Mouse (Mus musculus) small intestine, adult 2 months (tissue): ENCODE data around the gene Tmem52.

Experiments
- CTCF ChIP-seq: fragments of 200-500 bp; IDR thresholded peaks from 2 replicates; pipeline ENCODE4 v1.5.1; 2012; ENCODE audit warnings: low read depth, mild to moderate bottlenecking, control low read depth, inconsistent platforms, low read length, moderate library complexity, mixed read lengths; ENCODE audit not compliant: insufficient replicate concordance, insufficient read length; ENCODE audit errors: extremely low read depth
- POLR2A ChIP-seq: fragments of 200-500 bp; IDR thresholded peaks from 2 replicates; pipeline ENCODE4 v1.6.1; 2012; ENCODE audit warnings: low read depth, mild to moderate bottlenecking, control low read depth, inconsistent platforms, low read length, moderate library complexity

- TF ChIP-seq CTCF (no peak), POLR2A (no peak)
These were observed at the start of gene Tmem52 for GRCm38 (mm10) chr4:155468952-155469351.
